Mouse (Mus musculus) kidney, embryonic 15.5 days (tissue): ENCODE data around the gene 1700024G13Rik. TPM values are rescaled to one million over a fixed set of nuclear protein-coding genes. Genes with fewer than 3 reads are reported as not detected.

Experiments used
- polyA plus RNA-seq: library from polyadenylated mRNA; unstranded; fragments of >200 nt; fragmentation: Nextera tagmentation; extraction: Ambion mirVana; gene quantifications from 2 replicates; pipeline ENCODE4 v1.2.1, GENCODE M21; 2015

Gene 1700024G13Rik
- polyA plus RNA-seq, 1 experiment from 2014 or later: not detected

Other genes starting within 250 kb of the 1700024G13Rik start
- not detected in 2 replicates for gene Msmb, start 246.4 kb downstream of the 1700024G13Rik start, polyA plus RNA-seq
- 107 and 110 TPM in 2 replicates for gene Ncoa4, start 228.5 kb downstream of the 1700024G13Rik start, polyA plus RNA-seq
- 300 and 306 TPM in 2 replicates for gene Timm23, start 186.5 kb downstream of the 1700024G13Rik start, polyA plus RNA-seq
- gene Parg, start 186.4 kb downstream of the 1700024G13Rik start, polyA plus RNA-seq: 46.2 and 48.1 TPM in 2 replicates
- gene Ogdhl, start 66.4 kb downstream of the 1700024G13Rik start, polyA plus RNA-seq: 10.3 and 10.5 TPM in 2 replicates
- 0.36 TPM in 2 replicates for gene Slc18a3, start 76.5 kb upstream of the 1700024G13Rik start, polyA plus RNA-seq
- gene Chat, start 77.6 kb upstream of the 1700024G13Rik start, polyA plus RNA-seq: not detected in 2 replicates
- 19.2 and 23.5 TPM in 2 replicates for gene Ercc6, start 125.1 kb upstream of the 1700024G13Rik start, polyA plus RNA-seq
- gene Prrxl1, start 211.0 kb upstream of the 1700024G13Rik start, polyA plus RNA-seq: 0.14 and 0.49 TPM in 2 replicates